Mouse (Mus musculus) layer of hippocampus, adult 11-12 months (tissue): ENCODE results near the gene Tmem53.

Experiments used
- DNase-seq: peaks from one replicate; pipeline ENCODE4 v3.0.0; 2022; ENCODE audit warnings: low spot score

Tmem53 gene

GRCm38 (mm10) chr4:117281090-117281845, 29.5 kb downstream of the Tmem53 start:
- no peak for DNase-seq

- DNase-seq: no peak
Measured at GRCm38 (mm10) chr4:117283271-117284191, 31.8 kb downstream of the Tmem53 start.

- no peak for DNase-seq
Measured at GRCm38 (mm10) chr4:117284363-117284762, 32.6 kb downstream of the Tmem53 start.

DNA sequence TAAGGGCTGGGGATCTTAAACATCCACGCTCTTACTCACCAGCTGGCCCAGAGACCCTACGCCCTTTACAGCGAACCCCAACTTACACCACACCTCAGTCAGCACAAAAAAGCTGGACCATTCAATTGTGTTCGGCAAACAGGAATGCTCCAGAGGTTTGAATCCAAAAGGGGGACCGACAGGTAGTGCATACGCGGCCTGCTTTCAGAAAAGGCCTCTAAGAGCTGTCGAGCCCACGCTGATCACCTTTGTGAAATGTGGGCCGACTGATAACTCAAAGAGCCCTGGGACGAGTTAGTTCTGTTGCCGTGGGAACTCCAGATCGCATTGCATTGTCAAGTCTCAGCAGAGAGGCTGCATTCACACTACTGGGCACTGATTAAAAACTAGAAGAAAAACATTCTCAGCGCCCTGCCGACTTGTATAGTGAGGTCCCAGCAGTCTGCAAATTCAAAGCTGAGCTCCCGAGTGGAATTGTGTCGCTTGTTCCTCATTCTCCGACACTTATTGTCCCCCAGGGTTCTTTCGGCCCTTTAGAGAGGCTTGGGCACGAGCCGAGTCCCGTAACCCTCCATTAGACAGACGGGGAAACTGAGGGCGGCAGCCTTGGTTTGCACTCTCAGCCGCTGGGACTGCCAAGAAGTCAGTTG, 36.7 kb downstream of the Tmem53 start:
- DNase-seq: no peak

- peak; percentile 72 for DNase-seq
Measured at GRCm38 (mm10) chr4:117288927-117289801, 37.4 kb downstream of the Tmem53 start.

DNA sequence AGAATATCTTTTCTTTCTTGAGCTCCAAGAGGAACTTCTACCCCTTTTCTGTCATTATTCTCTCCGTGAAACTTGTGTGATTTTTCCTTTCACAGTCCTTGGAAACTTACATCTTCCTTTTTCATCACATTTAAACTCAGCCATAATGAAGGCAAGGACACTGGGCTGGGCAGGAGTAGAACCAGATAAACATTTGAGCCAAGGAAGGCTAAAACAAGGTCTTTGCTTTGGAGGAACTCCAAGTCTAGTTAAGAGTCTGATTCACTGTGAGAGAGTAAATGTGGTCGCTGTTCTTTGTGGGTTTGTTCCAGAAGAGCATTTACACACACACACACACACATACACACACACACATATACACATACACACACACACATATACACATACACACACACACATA, 39.9 kb downstream of the Tmem53 start:
- DNase-seq: no peak

GRCm38 (mm10) chr4:117296849-117297593, 45.3 kb downstream of the Tmem53 start:
- no peak for DNase-seq

GRCm38 (mm10) chr4:117297819-117298218, 46.1 kb downstream of the Tmem53 start:
- no peak for DNase-seq

DNA sequence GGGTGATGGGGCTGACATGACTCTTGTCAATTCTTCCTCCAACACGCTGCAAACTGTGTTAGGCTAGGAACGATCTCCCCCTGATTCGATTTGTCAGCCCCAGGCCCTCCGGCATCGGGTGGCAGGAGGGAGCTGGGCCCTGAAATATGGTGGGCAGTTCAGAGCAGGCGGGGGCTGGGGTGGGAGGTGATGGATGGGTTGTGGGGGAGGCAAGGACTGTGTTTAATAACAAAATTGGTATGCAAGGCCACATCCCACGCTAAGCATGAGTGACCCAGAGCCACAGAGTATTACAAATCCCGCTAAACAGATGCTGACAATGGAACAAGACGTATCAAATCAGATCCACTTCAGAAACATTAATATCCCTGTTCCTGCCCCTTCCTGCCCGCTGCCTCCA, 48.2 kb downstream of the Tmem53 start:
- DNase-seq: no peak

DNA sequence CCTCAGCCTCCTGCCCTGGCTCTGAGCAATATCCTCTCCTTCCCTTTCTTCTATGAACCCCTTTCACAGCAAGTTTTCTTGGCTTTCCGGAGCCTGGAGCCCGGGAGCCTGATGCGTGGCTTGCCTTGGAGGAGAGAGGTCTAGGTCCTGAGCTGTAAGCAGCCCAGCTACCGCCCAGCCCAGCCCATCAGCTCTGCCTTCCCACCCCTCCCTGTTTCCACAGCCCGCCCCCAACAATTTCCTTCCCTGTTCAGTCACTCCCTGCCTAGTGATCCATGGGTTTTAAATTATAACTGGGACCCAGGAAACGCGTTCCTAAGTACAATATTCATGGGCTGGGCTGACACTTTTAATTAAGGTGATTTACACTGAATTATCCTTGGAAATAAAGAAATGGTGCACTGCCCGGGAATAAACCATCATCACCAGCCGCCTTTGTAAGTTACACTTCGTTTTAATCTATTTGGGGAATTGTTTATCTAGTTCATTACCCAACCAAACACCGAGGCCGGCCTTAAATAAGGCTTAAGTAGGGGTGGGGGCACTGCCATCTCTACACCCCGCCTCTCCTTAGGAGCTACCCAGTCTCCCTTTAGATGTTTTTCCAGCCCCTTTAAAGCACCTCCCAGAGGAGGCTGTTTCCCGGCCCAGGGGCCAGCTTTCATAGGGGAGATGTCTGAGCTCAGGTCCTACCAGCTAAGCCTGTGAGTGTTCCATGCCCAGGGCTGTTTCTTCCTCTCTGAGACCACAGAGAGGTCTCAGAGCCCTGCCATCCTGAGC, 50.5 kb downstream of the Tmem53 start:
- DNase-seq: no peak

GRCm38 (mm10) chr4:117303581-117304238, 52.0 kb downstream of the Tmem53 start:
- DNase-seq: no peak

- no peak for DNase-seq
Measured at GRCm38 (mm10) chr4:117304239-117305025, 52.7 kb downstream of the Tmem53 start.

DNA sequence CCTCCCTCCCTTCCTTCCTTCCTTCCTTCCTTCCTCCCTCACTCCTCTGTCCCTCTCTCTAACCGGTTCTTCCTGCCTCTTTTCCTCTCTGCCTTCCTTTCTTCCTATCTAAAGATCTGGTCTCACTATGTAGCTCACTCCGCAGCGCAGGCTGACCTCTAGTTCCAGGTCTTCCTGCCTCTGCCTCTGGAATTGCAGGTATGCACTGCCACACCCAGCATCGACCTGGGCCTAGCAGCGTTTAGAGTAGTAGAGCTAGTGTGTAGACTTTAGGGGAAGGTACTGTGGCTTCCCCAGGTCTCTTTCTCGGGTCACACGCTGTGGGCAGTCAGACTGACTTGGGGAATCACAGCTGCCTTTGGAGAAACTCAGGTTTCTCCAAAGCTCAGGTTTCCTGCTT, 53.7 kb downstream of the Tmem53 start:
- DNase-seq: no peak

- no peak for DNase-seq
Measured at GRCm38 (mm10) chr4:117307270-117307669, 55.5 kb downstream of the Tmem53 start.

- no peak for DNase-seq
Measured at GRCm38 (mm10) chr4:117309427-117309826, 57.7 kb downstream of the Tmem53 start.

DNA sequence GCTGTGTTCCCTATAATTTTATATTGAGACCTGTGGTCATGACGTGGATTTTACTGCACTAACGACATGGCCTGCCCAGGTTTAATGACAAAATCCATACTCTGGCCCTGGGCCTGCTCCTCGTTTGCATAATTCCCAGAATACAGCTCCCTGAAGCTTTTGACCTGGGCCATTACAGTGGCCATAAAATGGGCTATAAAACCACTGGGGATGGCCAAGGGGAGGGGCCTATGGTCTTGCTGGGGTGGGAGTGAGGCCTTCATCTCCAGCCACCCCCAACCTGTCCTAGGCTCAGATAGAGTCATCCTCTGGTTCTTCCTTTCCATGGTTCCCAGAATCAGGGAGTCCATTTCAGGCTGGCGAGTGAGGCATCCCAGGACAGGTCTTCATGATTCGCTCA, 60.1 kb downstream of the Tmem53 start:
- DNase-seq: no peak

DNA sequence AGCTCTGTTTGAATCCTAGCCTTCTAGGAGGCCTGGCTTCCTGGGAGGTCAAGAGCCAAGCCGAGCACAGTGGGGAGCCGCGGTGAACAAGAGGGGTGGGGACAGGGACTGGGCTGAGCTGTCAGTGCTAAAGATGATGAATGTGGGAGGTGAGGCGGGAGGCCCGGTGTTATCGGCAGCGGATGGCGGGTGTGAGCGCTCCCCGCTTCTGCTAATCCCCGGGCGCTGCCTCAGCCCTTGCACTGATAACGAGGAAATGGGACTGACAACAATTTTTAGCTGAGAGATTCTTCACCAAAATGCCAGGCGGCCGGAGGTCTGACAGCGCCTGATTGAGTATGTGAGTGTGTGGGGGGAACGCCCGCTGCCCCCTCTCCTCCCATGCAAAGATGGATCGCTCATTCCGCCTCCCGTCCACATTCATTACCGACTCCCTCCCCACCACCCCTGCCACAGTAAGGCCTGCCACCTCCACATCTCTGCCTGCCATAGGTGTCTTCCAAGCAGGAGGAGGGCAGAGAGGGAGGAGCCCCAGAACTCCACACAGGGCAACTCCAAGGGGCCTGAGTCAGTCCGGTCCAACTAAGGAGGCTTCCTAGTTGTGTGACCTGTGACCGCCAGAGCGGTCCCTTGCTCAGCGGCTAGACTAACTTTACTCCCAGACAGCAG, 60.8 kb downstream of the Tmem53 start:
- DNase-seq: no peak

DNA sequence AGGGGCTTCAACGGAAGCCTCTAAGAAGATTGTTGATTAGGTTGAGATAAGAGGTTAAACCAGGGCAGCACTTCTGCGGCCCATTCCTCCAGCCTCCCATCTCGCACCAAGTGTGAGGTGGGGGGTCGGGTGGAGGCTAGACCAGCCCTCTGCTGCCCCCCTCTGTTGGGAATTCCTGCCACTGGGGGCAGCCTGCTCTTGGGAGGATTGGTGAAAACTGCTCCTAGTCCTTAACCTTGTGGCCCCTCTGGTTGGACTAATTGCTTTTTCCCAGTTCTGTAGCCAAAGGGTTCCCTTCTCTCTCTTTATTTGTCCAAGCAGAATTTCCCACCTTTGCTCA, 61.3 kb downstream of the Tmem53 start:
- DNase-seq: no peak
